Mouse (Mus musculus): ENCODE measurements around the gene Adamts4. TPM values are rescaled to one million over a fixed set of nuclear protein-coding genes. Genes with fewer than 3 reads are reported as not detected.

The Adamts4 gene
- total RNA-seq, 2 experiments from 2014 or later: 2.9 to 3.6 TPM

DNA sequence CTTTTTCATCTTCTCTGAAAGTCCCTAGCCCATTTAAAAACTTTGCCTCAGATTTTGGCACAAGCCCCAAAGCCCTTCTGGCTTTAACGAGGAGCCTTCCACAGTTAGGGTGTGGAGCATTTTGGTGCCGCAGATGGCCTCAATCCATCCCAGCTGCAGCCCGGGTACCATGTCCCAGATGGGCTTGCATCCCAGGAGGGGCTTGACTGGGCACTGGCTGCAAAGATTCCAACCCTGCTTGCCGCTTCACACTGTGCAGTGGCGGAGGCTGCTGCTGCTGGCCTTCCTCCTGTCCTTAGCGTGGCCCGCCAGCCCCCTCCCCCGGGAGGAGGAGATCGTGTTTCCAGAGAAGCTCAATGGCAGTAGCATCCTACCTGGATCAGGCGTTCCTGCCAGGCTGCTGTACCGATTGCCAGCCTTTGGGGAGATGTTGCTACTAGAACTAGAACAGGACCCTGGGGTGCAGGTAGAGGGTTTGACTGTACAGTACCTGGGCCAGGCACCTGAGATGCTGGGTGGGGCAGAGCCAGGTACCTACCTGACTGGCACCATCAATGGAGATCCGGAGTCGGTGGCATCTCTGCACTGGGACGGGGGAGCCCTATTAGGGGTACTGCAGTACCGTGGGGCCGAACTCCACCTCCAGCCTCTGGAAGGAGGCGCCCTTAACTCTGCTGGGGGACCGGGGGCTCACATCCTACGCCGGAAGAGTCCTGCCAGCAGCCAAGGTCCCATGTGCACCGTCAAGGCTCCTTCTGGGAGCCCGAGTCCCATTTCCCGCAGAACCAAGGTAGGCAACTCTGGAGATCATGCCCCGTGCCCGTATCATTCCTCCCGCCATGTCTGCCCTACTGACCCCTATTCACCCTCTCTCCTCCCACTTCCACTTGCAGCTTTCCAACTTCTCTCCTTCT, 716 bp downstream of the Adamts4 start, which contains the start of gene Ndufs2:
Gene Ndufs2, minus strand, starts transcription at position 709 of the 914 bp plus-strand sequence.
- DNase-seq: peak; percentile 42 to 44
- intact Hi-C loops (cut with DNase I): no loop called here

DNA sequence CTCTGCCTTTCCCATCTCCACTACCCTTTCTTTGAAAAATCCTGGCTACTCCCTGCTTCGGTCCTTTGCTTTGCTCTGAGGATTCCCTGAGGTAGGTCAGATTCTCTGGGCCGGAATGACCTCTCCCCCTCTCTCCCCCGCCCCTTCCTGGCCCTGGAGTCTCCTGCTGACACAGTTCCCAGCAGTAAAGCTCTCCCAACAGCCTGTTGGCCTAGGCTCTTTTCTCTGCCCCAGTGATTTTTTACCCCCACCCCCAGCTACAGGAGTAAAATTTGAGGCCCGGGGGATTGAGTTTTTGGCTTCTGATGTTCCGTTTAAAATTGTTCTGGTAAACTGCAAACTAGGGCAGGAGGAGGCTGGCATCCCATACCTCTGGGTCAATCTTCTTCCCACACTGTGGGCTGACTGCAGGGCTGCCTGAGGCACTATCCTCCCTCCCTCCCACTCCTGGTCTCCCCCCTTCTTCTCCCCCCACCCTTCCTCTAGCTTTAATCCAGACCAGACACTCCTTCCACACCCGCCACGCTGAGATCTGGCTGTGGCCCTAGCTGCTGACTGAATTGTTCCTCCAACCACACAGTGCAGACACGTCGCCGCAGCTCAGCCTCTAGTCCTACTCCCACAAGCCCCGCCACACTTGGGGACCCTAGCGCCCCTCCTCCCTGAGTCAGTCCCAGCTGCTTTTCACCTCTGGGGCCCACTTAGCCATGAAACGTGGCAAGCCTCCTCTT, 1.5 kb downstream of the Adamts4 start:
- peak; percentile 53 to 60 for DNase-seq
- intact Hi-C loops (cut with DNase I): no loop called here

DNA sequence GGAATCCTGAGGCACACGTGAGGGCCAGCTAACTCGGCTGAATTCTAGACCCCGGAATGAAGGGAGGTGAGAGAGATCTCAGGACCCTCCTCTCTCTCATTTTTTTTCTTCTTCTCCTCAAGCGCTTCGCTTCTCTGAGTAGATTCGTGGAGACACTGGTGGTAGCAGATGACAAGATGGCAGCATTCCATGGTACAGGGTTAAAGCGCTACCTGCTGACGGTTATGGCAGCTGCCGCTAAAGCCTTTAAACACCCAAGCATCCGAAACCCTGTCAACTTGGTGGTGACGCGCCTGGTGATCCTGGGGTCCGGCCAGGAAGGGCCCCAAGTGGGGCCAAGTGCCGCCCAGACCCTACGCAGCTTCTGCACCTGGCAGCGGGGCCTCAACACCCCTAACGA, 2.2 kb downstream of the Adamts4 start:
- no peak for DNase-seq
- intact Hi-C loops (cut with DNase I): no loop called here

DNA sequence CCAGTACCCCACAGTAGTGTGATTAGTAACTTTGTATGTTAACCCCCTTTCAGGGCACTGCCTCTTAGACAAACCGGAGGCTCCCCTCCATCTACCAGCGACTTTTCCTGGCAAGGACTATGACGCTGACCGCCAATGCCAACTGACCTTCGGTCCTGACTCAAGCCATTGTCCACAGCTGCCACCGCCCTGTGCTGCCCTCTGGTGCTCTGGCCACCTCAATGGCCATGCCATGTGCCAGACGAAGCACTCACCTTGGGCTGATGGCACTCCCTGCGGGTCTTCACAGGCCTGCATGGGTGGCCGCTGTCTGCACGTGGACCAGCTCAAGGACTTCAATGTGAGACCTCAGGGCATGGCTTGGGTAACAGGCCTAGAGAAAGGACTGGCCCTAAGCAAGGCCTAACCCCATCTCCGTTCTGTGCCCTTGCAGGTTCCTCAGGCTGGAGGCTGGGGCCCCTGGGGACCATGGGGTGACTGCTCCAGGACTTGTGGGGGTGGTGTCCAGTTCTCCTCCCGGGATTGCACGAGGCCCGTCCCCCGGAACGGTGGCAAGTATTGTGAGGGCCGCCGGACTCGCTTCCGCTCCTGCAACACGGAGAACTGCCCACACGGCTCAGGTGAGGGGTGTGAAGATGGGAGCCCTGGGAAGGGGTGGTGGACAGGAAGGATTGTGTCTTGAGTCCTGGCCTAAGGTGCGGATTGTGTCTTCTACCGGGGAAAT, 6.0 kb downstream of the Adamts4 start:
- intact Hi-C loops (cut with DNase I): loop anchor here (2.0 kb wide), 2 partner anchors 33 to 137 kb away; partner anchors contain the start of gene Tomm40l
- DNase-seq: no peak

DNA sequence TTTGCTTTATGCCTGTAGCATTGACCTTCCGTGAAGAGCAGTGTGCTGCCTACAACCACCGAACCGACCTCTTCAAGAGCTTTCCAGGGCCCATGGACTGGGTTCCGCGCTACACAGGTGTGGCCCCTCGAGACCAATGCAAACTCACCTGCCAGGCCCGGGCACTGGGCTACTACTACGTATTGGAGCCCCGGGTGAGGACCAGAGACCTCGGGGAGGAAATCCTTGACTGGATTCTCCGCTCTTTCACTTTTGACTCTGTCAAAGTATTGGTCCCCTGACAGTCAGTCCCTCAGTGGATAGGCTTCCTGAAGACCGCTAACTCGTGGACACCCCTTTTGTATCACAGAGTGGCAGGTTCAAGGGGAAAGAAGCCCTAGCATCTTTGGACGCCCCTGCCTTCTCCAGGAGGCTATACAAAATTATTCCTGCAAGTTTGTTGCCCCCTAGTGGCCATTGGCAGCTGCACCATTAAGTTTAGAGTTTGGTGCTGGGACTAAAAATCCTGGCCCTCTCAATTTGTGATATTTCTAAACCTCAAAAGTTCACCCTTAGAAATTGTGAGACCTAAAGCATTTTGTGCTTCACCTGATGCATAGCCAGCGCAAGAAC, 6.8 kb downstream of the Adamts4 start:
- intact Hi-C loops (cut with DNase I): loop anchor here (2.0 kb wide), 2 partner anchors 34 to 138 kb away; partner anchors contain the start of gene Tomm40l
- peak; percentile 66 to 79 for DNase-seq

DNA sequence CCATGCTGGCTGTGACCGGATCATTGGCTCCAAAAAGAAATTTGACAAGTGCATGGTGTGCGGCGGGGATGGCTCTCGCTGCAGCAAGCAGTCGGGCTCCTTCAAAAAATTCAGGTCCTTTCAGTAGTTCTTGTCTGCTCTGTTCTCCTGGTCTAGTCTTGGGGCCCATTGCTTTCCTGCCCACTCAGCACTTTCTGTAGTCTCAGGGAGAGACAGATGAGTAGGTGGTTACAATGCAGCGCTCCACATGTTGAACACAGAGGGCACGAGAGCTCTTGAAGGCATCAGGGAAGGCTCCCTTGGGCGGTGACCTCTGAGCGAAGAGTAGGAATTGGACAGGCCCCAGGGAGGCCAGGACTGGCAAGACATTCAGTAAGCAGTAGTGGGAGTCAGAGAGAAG, 7.6 kb downstream of the Adamts4 start:
- intact Hi-C loops (cut with DNase I): loop anchor here (2.0 kb wide), 2 partner anchors 35 to 139 kb away; partner anchors contain the start of gene Tomm40l
- DNase-seq: no peak

DNA sequence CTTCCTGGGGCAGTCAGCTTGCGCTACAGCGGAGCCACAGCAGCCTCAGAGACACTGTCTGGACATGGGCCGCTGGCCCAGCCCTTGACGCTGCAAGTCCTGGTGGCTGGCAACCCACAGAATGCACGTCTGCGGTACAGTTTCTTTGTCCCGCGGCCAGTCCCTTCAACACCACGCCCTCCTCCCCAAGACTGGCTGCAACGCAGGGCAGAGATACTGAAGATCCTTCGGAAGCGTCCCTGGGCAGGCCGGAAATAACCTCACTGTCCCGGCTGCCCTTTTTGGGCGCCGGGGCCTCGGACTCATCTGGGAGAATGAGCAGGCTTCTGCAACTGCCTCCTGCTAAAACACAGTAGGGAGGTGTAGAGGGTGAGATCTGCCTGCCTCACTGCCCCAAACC, 8.7 kb downstream of the Adamts4 start:
- no peak for DNase-seq
- intact Hi-C loops (cut with DNase I): no loop called here

DNA sequence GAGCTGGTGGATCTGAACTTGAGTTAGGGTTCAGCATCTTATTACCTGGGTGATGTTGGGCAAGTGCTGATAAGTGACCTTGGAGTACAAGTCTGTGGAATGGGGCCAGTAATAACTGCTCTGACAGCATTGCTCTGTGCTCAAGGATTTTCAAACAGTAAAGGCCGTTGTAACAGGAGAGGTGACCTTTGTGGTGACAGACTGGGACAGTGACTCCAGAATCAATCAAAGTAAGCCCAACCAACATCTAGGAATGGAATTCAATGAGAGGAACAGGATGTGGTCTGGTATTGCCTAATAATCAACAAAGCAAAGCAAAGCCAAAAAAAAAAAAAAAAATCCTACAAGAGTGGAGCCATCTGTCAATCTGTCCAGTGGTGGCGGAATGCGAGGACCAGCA, 10.1 kb downstream of the Adamts4 start:
- intact Hi-C loops (cut with DNase I): no loop called here
- no peak for DNase-seq

DNA sequence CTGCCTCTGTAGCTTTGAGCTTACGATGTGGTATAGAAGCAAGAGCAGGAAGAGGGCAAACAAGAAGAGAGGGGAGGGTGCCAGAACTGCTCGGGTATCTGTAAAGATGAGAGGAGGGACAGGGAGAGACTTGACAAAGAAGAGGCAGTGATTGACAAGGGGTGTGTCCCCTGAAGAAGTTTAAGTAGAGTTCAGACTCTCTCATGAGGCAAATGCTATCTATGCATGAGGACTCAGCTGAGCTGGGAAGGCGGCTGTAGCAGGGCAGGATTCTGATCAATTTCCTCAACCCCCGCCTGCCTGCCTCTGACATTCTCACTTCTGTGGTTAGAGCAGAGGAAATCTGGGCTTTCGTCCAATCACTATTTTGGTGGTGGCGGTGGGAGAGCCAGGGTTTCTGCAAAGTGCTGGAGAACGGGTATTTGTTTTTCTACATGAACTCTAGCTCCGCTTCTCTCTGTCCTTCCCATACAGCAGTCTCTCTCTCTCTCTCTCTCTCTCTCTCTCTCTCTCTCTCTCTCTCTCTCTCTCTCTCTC, 12.4 kb downstream of the Adamts4 start:
- intact Hi-C loops (cut with DNase I): no loop called here
- DNase-seq: peak; percentile 68 to 82

DNA sequence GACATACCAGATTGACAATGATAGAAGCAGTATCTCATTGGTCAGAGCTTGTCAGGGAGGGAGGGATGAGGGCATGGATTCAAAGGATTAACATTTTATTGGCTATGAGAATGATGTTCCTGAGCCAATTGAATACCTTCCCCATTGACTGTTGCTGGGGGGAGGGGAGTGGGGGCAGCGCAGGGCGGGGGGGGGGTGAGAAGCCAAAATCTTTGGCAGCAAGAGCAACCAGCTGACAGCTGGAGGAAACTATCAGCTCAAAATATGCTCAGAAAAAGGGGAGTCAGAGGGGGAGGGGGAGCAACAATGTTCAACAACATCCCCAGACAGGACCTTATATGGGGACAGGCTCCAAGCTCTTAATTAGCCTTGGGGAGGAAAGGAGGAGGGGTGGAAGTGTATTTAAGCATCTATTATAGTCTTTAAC, 13.0 kb downstream of the Adamts4 start:
- intact Hi-C loops (cut with DNase I): no loop called here
- peak in 1 of 2 experiments; percentile 60 for DNase-seq

DNA sequence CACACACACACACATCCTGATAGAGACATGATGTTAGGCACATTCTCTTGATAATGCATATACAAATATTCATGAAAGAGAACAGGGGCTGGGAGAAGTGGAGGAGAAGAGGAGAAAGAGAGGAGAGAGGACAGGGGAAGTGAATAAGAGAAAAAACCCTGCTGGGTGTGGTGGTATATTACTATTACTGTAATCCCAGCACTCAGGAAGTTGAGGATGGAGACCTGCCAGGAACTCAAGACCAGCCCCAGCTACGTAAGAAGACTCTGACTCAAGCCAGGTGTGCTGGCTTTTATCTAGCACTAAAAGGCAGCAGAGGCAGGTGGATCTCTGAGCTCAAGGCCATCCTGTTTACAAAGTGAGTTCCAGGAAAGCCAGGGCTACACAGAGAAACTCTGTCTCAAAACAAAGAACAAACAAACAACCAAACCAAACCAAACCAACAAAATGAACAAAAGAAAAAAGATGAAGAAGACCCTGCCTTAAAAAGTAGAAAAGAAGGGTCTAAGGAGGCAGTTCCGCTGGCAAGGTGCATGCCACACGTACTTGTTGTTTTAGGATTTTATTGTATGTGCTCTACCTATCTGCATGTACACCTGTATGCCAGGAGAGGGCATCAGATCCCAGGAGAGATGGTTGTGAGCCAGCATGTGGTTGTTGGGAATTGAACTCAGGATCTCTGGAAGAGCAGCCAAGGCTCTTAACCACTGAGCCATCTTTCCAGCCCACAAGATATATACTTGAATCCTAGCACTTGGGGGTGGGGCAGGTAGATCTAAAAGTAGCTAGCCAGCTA, 13.6 kb downstream of the Adamts4 start:
- intact Hi-C loops (cut with DNase I): no loop called here
- no peak for DNase-seq

DNA sequence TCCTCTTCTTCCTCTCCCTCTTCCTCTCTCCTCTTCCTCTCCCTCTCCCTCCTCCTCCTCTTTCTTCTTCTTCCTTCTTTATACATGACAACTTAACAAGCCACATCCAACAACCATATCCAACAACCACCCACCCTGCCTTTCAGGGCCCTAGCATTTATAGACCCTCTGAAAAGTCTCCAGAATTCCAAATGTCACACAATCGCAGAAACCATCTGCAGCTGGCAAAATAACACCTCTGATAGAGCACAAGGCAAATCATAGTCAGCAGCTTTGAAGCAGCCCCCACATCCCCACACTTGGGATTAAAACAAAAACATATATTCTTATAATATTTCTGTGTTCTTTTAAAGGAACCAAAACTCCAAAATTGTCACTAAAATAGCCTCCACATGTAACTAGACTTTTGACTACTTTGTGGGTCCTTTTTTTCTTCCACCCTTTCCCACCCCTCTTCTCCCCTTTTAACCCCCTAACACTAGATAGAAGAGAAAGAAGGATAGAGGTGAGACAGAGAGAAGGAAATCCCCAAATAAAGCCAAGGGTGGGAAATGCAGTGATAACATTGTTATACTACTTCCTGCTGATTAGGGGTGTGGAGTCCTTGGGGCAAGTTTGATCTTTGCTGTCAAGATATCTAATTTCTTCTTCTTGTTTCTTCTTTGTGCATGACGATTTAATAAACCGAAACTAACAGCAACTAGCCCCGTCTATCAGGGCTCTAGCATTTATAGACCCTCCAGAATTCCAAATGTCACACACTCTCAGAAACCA, 15.9 kb downstream of the Adamts4 start:
- intact Hi-C loops (cut with DNase I): no loop called here

DNA sequence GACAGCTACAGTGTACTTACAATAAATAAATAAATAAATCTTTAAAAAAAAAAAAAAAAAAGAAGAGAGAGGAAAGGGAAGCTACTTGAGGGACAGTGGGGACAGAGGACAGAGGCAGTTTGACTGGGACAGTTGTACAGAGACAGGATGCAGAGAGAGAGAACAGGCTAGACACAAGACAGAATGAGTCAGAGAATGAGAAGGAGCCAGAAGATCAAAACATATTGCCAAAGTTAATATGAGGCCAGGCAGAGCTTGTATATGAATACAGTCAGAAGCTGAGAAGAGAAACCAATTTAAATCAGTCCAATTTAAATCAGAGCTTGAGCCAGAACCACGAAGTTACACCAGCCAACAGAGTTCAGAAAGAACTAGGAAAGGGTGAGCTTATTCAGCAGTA, 18.1 kb downstream of the Adamts4 start:
- intact Hi-C loops (cut with DNase I): no loop called here
- DNase-seq: no peak

More for the DNA sequence above, 15.9 kb downstream of the Adamts4 start:
- no peak for DNase-seq

DNA sequence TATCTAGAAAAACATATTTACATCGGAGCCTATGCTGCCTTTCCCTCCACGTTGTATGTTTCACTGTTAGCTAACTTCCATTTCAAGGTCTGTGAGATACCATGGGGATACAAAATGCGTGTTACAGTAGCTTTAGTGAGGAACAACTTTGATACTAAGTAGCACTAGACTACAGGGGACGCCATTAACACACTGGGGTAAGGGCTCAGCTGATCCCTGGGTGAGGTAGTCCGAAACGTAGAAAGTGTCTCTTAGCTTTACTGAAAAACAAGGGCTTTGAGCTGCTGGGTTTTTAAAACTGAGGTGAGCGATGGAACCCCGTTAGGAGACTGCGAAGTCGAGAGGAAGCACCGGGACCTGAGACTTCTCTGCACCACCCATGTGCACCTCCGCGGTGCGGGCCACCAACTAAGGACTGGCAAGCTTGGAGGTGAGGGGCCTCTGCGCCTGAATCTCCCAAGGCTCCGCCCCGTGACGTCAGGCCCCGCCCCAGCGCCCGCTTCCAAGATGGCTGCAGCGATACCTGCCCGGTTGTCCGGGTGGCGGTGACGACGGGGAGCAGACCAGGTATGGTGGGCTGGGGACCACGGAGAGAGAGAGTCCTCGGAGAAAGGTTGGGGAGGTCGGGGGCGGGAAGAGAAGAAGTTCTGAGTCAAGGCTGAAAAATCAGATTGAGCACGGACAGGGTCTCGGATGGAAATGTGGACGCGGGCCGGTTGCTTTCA, 19.8 kb downstream of the Adamts4 start, which contains the start of gene B4galt3:
Gene B4galt3, plus strand, starts transcription at position 481 of the 725 bp plus-strand sequence.
- peak; percentile 95 to 98 for DNase-seq
- intact Hi-C loops (cut with DNase I): no loop called here

DNA sequence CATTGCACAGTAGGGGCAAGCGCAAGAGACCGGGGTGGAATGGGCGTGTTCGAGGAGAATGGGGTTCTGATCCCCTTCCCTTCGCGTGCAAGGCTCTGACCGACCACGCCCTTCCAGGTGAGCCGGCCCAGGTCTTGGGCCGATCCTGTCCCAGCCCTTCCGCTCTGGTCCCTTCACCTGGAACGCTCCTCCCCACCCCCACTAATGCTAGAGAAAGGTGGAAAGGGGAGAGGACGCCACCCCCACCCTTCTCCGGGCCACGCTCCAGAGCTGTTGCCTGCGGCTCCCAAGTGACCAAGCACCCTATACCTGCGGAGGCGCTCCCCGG, 20.3 kb downstream of the Adamts4 start:
- intact Hi-C loops (cut with DNase I): no loop called here
- DNase-seq: no peak

DNA sequence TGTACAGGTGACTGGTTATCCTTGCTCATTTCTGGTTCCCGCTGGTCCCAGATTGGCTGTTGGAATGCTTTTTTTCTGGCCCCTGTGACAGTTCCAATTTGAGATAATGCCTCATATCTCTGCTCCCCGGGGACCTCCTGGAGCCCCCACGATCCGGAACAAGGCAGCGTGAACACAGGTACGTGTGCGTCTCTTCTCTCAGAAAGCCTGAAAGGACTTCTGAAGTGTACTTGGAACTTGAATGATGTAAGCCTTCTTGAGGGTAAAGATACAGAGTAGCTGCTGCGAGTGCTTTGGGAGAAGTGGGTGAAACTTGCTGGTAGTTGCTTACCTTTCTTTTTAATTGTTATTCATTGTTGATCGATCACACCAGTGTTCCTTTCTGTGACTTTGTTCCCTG, 21.0 kb downstream of the Adamts4 start:
- intact Hi-C loops (cut with DNase I): no loop called here
- DNase-seq: no peak

DNA sequence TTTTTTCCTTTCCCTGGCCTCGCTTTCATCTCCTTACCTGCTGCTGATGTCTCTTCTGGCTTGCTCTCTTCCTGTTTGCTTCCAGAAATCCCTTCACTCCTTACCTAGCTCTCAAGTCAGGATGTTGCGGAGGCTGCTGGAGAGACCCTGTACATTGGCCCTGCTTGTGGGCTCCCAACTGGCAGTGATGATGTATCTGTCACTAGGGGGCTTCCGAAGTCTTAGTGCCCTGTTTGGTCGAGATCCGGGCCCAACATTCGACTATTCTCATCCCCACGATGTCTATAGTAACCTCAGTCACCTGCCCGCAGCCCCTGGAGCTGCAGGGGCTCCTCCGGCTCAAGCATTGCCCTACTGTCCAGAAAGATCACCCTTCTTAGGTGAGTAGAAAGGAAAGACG, 21.4 kb downstream of the Adamts4 start:
- intact Hi-C loops (cut with DNase I): no loop called here
- no peak for DNase-seq

DNA sequence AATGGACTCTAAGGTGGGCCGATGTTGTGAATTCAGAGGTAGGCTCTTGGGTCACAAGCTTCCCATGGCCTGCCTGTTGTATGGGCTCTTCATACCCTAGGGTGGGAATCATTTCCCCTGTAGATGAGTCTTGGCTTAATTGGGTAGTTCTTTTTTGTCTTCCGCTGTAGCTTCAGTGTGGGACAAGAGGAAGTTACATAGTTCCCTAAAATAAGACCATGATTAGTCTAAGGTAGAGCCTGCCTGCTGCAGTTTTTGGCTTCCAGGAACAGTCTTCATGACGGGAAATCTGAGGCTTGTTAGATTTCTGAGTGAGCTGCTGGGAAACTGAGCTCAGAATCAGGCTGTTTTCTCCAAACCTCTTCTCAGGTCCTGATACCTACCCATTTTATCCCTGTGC, 21.9 kb downstream of the Adamts4 start:
- intact Hi-C loops (cut with DNase I): no loop called here
- no peak for DNase-seq

Data from heart, postnatal 14 days (tissue).